Mouse (Mus musculus): Measurements from ENCODE around the gene Tnf.

- TF ChIP-seq CTCF (IDR thresholded peaks at IDR 0.05; ENCODE audit: borderline replicate concordance, extremely low read depth, insufficient read depth, insufficient read length) (no peak), POLR2A (IDR thresholded peaks at IDR 0.05; ENCODE audit: borderline replicate concordance, extremely low read depth, insufficient read depth, insufficient read length, poor library complexity, severe bottlenecking) (no peak)
These were observed 28.5 kb downstream of the Tnf start for GRCm38 (mm10) chr17:35173329-35173728.

Measured in brain, embryonic 14.5 days (tissue).